Mouse (Mus musculus): ENCODE results near the gene Lamc3. TPM values are rescaled to one million over a fixed set of nuclear protein-coding genes. Genes with fewer than 3 reads are reported as not detected.
A peak's percentile ranks its signal among the peaks of the same experiment; 100 is the strongest.

Gene Lamc3
- polyA plus RNA-seq, 1 experiment from 2014 or later: 8.4 TPM

DNA sequence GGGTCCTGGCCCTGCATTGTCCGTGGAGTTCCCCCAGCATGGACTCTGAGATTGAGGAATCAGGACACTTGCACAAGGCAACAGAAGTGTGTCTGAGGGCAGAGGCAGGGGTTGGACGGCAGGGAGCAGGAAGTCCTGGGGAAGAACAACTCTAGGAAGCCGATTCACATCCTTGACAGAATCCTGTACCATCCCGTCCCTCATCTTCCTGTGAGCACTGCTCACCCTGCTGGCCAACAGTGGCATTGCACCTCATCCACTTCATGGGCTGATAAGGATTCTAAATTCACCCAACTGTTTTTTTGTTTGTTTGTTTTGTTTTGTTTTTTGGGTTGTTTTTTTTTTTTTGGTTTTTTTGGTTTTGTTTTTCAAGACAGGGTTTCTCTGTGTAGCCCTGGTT lies 28.0 kb downstream of the Lamc3 start:
- H3K27ac ChIP-seq: no peak overlapping the region
- no peaks in the 10 kb centered on the region for H3K9me3 ChIP-seq
- 24% methylated on average over 4 of the region's 4 CpGs for WGBS
- no peaks in the 10 kb centered on the region for H3K36me3 ChIP-seq
- DNase-seq (ENCODE audit: low spot score): peak; percentile 79
- H3K4me1 ChIP-seq (replicated peaks): peaks cover 4% of the 10 kb centered on the region
- H3K27me3 ChIP-seq (ENCODE audit: insufficient read depth, poor library complexity, severe bottlenecking): peaks cover 5% of the 10 kb centered on the region; the same call in 1 of the 2 replicates
- H3K4me3 ChIP-seq: no peak overlapping the region

DNA sequence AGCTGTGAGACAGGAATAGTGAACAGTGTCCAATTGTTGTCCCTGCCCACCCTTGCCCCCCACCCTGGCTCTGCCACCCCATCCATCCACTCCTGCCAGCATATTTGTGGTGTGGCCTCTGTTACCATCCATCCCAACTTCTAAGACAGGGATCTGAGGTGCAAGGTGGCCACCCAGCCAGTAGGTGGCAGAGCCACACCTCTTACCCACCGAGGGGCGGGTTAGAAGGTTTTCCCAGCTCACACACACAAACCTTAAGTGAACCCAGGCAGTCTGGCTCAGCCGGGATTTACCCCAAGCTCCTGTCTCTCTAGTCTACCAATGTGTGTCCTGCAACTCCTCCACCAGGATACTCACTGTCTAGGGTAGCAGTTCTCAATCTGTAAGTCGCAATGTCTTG lies 30.5 kb downstream of the Lamc3 start:
- H3K4me1 ChIP-seq (replicated peaks): peaks cover 9% of the 10 kb centered on the region
- no peaks in the 10 kb centered on the region for H3K36me3 ChIP-seq
- H3K27me3 ChIP-seq (ENCODE audit: insufficient read depth, poor library complexity, severe bottlenecking): peaks cover 13% of the 10 kb centered on the region; the same call in 1 of the 2 replicates
- DNase-seq (ENCODE audit: low spot score): peak; percentile 40
- 32% methylated on average over 4 of the region's 4 CpGs for WGBS
- H3K9me3 ChIP-seq: no peaks in the 10 kb centered on the region
- no peak overlapping the region for H3K4me3 ChIP-seq
- no peak overlapping the region for H3K27ac ChIP-seq

DNA sequence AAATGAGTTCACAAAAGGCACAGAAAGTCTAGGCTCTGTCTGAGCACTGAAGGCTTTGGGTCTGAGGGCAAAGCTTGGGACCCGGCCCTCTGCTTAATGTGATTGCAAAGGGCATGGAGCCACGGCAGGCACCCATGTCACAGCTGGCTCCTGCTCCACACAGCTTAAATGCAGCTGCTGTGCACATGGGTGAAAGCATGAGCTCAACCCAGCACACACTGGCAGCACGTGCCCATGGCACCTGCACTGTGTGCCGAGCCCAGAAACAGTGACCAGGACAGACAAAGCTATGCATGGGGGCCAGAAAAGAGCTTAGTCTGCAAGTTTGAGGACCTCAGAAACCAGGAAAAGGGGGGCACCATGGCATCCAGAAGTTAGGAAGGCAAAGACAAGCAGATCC lies 36.6 kb downstream of the Lamc3 start:
- no peak for DNase-seq (ENCODE audit: low spot score)
- Histone ChIP-seq H3K27ac (no peak overlapping the region), H3K4me3 (no peak overlapping the region), H3K9me3 (no peaks in the 10 kb centered on the region), H3K27me3 (ENCODE audit: insufficient read depth, poor library complexity, severe bottlenecking) (peaks cover 13% of the 10 kb centered on the region; the same call in 1 of the 2 replicates), H3K4me1 (replicated peaks) (peaks cover 6% of the 10 kb centered on the region), H3K36me3 (no peaks in the 10 kb centered on the region)
- WGBS: 83% methylated on average over 4 of the region's 4 CpGs

DNA sequence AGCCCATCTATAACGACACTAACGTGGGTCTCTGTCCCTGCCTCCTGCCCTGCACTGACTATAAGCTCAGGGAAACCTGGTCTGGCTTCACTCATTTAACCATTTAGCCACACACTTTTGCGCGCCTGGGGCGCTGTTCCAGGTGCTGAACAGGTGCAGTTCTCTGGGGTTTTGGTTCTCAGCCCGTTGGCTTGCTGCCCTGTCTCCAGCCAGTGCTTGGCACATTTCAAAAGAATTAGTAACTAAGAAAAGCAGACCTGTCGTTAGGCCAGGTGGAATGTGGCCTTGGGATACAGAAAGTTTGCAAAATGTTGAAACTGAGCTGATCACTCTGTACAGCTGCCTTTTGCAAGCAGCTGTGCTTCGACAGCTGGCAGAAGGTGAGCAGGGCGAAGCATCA lies 37.7 kb downstream of the Lamc3 start:
- Histone ChIP-seq H3K4me1 (replicated peaks) (peaks cover 6% of the 10 kb centered on the region), H3K27me3 (ENCODE audit: insufficient read depth, poor library complexity, severe bottlenecking) (peaks cover 11% of the 10 kb centered on the region; the same call in 1 of the 2 replicates), H3K27ac (no peak overlapping the region), H3K9me3 (no peaks in the 10 kb centered on the region), H3K4me3 (no peak overlapping the region), H3K36me3 (no peaks in the 10 kb centered on the region)
- 28% methylated on average over 9 of the region's 9 CpGs for WGBS
- no peak for DNase-seq (ENCODE audit: low spot score)

DNA sequence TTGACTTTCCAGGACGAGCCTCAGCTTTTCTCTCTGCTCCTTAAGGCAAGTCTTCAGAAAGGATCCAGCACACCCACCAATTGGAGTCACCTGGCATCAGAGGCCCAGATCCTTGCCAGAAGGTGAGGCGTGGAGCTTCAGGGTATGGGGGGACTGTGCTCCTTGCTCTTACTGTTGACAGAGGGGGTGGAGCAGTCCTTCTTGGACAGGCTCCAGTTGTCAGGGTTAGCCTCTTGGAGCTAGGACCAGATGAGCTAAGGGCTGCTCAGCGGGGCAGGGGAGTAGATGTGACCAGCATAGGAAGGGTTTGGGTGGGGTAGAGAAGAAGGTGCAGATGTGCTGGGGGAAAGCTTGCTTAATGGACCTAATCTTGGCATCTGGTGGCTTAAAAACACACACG lies 38.8 kb downstream of the Lamc3 start:
- Histone ChIP-seq H3K4me3 (no peak overlapping the region), H3K36me3 (no peaks in the 10 kb centered on the region), H3K27me3 (ENCODE audit: insufficient read depth, poor library complexity, severe bottlenecking) (peaks cover 8% of the 10 kb centered on the region; the same call in 1 of the 2 replicates), H3K27ac (no peak overlapping the region), H3K9me3 (no peaks in the 10 kb centered on the region), H3K4me1 (replicated peaks) (peaks cover 5% of the 10 kb centered on the region; the same call in 1 of the 2 replicates)
- 76% methylated on average over 4 of the region's 4 CpGs for WGBS
- no peak for DNase-seq (ENCODE audit: low spot score)

DNA sequence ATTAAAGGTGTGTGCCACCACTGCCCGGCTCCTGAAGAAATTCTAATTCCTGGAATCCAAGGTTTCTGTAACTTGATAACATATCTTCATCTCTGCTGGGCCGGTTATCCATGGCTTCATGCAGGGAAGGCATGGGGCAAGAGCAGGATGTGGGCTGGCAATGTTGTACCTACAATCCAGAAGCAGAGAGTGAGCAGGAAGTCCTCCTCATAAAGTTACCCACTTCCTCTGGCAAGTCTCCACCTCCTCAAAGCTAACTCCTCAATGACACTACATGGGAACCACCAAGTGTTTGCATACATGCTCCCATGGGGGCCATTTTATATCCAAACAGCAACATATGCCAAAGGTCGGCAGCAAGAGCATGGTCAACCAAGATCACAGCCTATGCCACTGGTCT lies 42.6 kb downstream of the Lamc3 start:
- no peaks in the 10 kb centered on the region for H3K27me3 ChIP-seq (ENCODE audit: insufficient read depth, poor library complexity, severe bottlenecking)
- WGBS: 89% methylated on average over 3 of the region's 3 CpGs
- no peak overlapping the region for H3K27ac ChIP-seq
- no peak overlapping the region for H3K4me3 ChIP-seq
- no peak for DNase-seq (ENCODE audit: low spot score)
- no peaks in the 10 kb centered on the region for H3K9me3 ChIP-seq
- no peaks in the 10 kb centered on the region for H3K36me3 ChIP-seq
- peaks cover 16% of the 10 kb centered on the region for H3K4me1 ChIP-seq (replicated peaks)

DNA sequence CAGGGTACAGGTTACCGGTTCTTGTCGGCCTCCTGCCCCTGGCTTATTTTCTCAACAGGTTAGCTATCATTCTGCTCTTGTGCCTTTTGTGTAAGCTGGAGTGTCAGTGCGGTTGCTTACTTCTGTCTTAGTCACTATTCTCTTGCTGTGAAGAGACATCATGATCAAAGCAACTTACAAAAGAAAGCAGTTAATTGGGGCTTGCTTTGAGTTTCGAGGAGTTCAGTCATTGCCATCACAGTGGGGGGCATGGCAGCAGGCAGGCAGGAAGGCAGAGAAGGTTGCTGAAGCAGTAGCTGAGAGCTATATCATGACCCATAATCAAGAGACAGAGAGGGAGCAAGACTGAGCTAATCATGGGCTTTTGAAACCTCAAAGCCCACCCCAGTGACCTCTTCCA lies 47.5 kb downstream of the Lamc3 start:
- Histone ChIP-seq H3K4me1 (replicated peaks) (peaks cover 26% of the 10 kb centered on the region), H3K9me3 (no peaks in the 10 kb centered on the region), H3K36me3 (no peaks in the 10 kb centered on the region), H3K27ac (no peak overlapping the region), H3K4me3 (no peak overlapping the region), H3K27me3 (ENCODE audit: insufficient read depth, poor library complexity, severe bottlenecking) (0 out of 2 replicates have a peak, but pooled peaks cover 3% of the 10 kb centered on the region)
- 41% methylated on average over 4 of the region's 4 CpGs for whole genome bisulfite sequencing
- DNase-seq (ENCODE audit: low spot score): no peak

DNA sequence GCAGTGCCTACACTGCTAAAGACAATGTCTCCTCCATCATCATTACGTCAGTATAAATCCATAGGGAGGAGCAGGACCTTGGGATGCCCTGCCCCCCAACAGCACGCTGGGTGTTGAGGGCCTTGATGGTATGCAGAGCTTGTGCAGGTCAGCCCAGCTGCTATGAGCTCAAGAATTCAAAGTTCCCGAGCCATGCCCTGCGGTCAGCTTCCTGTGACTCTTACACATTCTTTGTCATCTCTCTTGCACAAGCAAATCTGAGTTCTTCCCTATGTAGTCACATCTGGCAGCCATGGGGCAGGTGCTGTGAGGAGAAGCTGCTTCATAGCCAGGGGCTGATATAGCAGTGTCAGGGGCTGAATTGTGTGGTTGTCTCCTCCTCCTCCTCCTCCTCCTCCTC lies 48.0 kb downstream of the Lamc3 start:
- no peaks in the 10 kb centered on the region for H3K9me3 ChIP-seq
- H3K27ac ChIP-seq: no peak overlapping the region
- WGBS: 56% methylated on average over 4 of the region's 4 CpGs
- peaks cover 26% of the 10 kb centered on the region for H3K4me1 ChIP-seq (replicated peaks)
- DNase-seq (ENCODE audit: low spot score): no peak
- H3K4me3 ChIP-seq: no peak overlapping the region
- no peaks in the 10 kb centered on the region for H3K36me3 ChIP-seq
- 0 out of 2 replicates have a peak, but pooled peaks cover 3% of the 10 kb centered on the region for H3K27me3 ChIP-seq (ENCODE audit: insufficient read depth, poor library complexity, severe bottlenecking)

DNA sequence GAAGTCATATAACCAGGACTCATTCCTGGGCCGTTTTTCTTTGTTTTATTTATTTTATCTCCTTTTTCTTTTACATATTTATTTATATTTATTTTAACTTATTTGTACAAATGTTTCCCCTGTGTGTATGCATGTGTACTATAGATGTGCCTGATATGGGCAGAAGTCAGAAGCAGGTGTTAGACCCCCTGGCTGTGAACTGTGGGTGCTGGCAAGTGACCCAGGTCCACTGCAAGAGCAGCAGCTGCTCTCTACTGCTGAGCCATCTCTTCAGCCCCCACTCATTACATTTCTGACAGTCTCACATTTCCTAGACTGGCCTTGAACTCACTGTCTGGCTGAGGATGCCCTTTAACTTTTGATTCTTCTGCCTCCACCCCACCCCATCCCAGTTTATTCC lies 51.2 kb downstream of the Lamc3 start:
- Histone ChIP-seq H3K27ac (no peak overlapping the region), H3K36me3 (no peaks in the 10 kb centered on the region), H3K4me3 (no peak overlapping the region), H3K4me1 (replicated peaks) (peaks cover 16% of the 10 kb centered on the region), H3K9me3 (no peaks in the 10 kb centered on the region), H3K27me3 (ENCODE audit: insufficient read depth, poor library complexity, severe bottlenecking) (0 out of 2 replicates have a peak, but pooled peaks cover 3% of the 10 kb centered on the region)
- DNase-seq (ENCODE audit: low spot score): no peak
- WGBS: 90% methylated on average over 1 of the region's 1 CpGs

DNA sequence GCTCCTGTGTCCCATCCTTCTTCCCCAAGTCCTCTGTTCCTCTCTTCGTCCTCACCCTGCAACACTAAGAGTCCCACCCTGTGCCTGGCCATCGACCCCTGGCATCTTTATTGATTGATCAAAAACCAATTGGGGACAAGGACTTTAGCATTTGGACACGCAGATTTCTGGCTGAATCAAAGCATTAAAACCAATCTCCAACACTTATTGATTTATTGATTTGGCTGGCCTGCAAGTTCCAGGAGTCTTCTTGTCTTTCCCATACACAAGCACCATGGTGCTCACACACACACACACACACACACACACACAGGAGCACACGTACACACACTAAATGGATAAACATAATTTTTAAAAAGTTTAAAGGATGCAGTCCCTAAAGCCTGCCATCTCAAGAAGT lies 55.9 kb downstream of the Lamc3 start:
- Histone ChIP-seq H3K27ac (no peak overlapping the region), H3K4me3 (no peak overlapping the region), H3K4me1 (replicated peaks) (0 out of 2 replicates have a peak, but pooled peaks cover 4% of the 10 kb centered on the region), H3K36me3 (no peaks in the 10 kb centered on the region), H3K27me3 (ENCODE audit: insufficient read depth, poor library complexity, severe bottlenecking) (no peaks in the 10 kb centered on the region), H3K9me3 (no peaks in the 10 kb centered on the region)
- 79% methylated on average over 4 of the region's 4 CpGs for WGBS
- DNase-seq (ENCODE audit: low spot score): no peak

DNA sequence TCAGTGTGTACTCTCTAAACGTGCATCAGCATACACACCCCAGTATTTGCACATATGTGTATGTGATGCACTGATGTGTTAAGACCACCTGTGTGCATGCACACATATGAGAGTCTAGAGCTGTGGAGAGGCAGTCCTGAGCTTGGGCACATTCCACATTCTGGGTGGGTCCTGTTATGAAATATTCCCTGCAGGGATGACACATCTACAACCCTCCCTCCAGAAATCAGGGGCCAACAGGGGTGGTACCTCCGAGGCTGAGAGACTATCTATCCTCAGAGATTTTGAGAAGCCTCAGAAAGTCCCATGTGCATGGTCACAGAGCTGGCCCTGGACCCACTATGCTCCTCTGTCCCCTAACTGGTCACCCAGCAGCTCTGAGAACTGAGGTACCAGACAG lies 58.5 kb downstream of the Lamc3 start:
- 68% methylated on average over 2 of the region's 2 CpGs for WGBS
- peaks cover 12% of the 10 kb centered on the region for H3K4me1 ChIP-seq (replicated peaks)
- H3K4me3 ChIP-seq: no peak overlapping the region
- H3K27me3 ChIP-seq (ENCODE audit: insufficient read depth, poor library complexity, severe bottlenecking): peaks cover 12% of the 10 kb centered on the region; the same call in 1 of the 2 replicates
- DNase-seq (ENCODE audit: low spot score): no peak
- H3K36me3 ChIP-seq: no peaks in the 10 kb centered on the region
- H3K9me3 ChIP-seq: no peaks in the 10 kb centered on the region
- no peak overlapping the region for H3K27ac ChIP-seq

DNA sequence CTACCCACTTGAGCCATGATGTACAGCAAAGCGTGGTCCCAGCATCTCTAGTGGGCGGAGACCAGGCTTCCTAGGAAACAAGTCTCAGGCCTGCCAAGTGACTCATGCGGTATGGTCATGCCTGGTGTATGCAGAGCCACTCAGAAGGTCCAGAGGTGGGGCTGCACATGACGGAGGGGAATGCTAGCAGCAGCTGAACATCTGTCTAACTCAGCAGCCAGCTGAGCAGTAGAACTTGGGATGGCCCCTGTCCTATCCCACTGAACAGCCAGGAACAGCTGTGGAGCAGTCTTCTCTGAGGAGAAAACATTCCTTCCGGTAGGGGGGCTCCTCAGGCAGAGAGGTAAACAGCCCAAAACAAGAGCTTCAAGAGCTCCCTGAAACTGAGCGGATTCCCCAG lies 61.3 kb downstream of the Lamc3 start:
- Histone ChIP-seq H3K27ac (no peak overlapping the region), H3K9me3 (no peaks in the 10 kb centered on the region), H3K4me1 (replicated peaks) (peaks cover 37% of the 10 kb centered on the region), H3K27me3 (ENCODE audit: insufficient read depth, poor library complexity, severe bottlenecking) (peaks cover 18% of the 10 kb centered on the region), H3K36me3 (peaks cover 13% of the 10 kb centered on the region; the same call in 1 of the 2 replicates), H3K4me3 (no peak overlapping the region)
- WGBS: 76% methylated on average over 6 of the region's 6 CpGs
- DNase-seq (ENCODE audit: low spot score): no peak

DNA sequence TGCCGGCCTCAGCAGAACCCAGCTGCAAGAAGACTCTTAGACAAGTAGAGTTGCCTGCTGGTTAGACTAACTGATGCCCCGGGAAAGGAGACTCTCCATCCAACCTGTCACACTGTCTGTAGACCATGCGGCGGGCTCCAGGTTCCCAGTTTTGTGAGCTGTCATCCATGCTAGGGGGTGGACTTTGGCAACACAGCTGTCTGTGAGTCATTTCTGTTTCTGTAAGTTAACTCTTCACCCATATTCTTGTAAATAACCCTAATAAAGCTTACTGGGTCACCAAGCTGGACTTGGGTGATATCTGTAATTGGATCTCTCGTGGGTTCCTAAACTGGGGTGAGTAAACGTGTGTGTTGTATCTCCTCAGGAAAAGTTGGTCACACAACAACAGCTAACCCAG lies 61.7 kb downstream of the Lamc3 start:
- no peak overlapping the region for H3K4me3 ChIP-seq
- WGBS: 70% methylated on average over 6 of the region's 6 CpGs
- H3K9me3 ChIP-seq: no peaks in the 10 kb centered on the region
- H3K27ac ChIP-seq: no peak overlapping the region
- peaks cover 17% of the 10 kb centered on the region for H3K36me3 ChIP-seq
- peaks cover 41% of the 10 kb centered on the region for H3K4me1 ChIP-seq (replicated peaks)
- no peak for DNase-seq (ENCODE audit: low spot score)
- H3K27me3 ChIP-seq (ENCODE audit: insufficient read depth, poor library complexity, severe bottlenecking): peaks cover 18% of the 10 kb centered on the region

Data from hindbrain, embryonic 10.5 days (tissue).